Mouse (Mus musculus) liver, adult 2 months (tissue): ENCODE measurements around the gene Cmip. TPM values are rescaled to one million over a fixed set of nuclear protein-coding genes. Genes with fewer than 3 reads are reported as not detected.

ENCODE experiments used
- DNase-seq: peaks from one replicate; pipeline ENCODE4 v3.0.0-alpha.2; 2011; ENCODE audit warnings: low read depth, low spot score; ENCODE audit errors: extremely low read depth
- H3K27ac ChIP-seq: fragments of 200-500 bp; replicated peaks from 2 replicates; pipeline ENCODE4 v1.5.1; 2012; ENCODE audit warnings: low read depth, mild to moderate bottlenecking, control low read depth, inconsistent platforms, low read length; ENCODE audit not compliant: insufficient read depth
- H3K27me3 ChIP-seq: fragments of 200-500 bp; 2 replicates; pipeline ENCODE4 v1.6.1; 2012; ENCODE audit warnings: mild to moderate bottlenecking, moderate library complexity, low read length, inconsistent platforms; ENCODE audit not compliant: control insufficient read depth, insufficient read depth
- H3K36me3 ChIP-seq: fragments of 200-500 bp; 2 replicates; pipeline ENCODE4 v1.6.1; 2012; ENCODE audit warnings: low read length, inconsistent platforms; ENCODE audit not compliant: control insufficient read depth, insufficient read depth
- H3K4me1 ChIP-seq: fragments of 200-500 bp; 2 replicates; pipeline ENCODE4 v1.6.1; 2011; ENCODE audit warnings: low read length; ENCODE audit not compliant: control insufficient read depth, insufficient read depth
- H3K4me3 ChIP-seq: fragments of 200-500 bp; 2 replicates; pipeline ENCODE4 v1.5.1; 2011; ENCODE audit warnings: low read depth, mild to moderate bottlenecking, control low read depth, low read length, moderate library complexity; ENCODE audit not compliant: insufficient read depth
- H3K79me2 ChIP-seq: fragments of 200-500 bp; 2 replicates; pipeline ENCODE4 v1.6.1; 2012; ENCODE audit warnings: inconsistent platforms, mild to moderate bottlenecking, low read length, moderate library complexity; ENCODE audit not compliant: control insufficient read depth, insufficient read depth
- H3K9ac ChIP-seq: fragments of 200-500 bp; 2 replicates; pipeline ENCODE4 v1.6.1; 2012; ENCODE audit warnings: low read depth, mild to moderate bottlenecking, control low read depth, inconsistent platforms, low read length
- CTCF ChIP-seq: fragments of 200-500 bp; IDR thresholded peaks from 2 replicates; pipeline ENCODE4 v1.5.1; 2011; ENCODE audit warnings: low read depth, low read length, control low read depth
- POLR2A ChIP-seq: fragments of 200-500 bp; IDR thresholded peaks from 2 replicates; pipeline ENCODE4 v1.6.1; 2011; ENCODE audit warnings: low read length, control low read depth; ENCODE audit not compliant: insufficient read depth; ENCODE audit errors: extremely low read depth
- WGBS: fragments of 180-500 bp; shearing (Covaris S2); methylation state at CpG from one replicate; pipeline ENCODE4 v1.1.7; 2018; 5-methylcytosine and 5-hydroxymethylcytosine counted together
- polyA plus RNA-seq: library from polyadenylated mRNA; depleted of rRNA; stranded (reverse); fragments of >200 nt; gene quantifications from 2 replicates; pipeline ENCODE4 v1.2.3, GENCODE M21; 2012
- total RNA-seq: library from RNA; depleted of rRNA; stranded (reverse); fragments of >200 nt; gene quantifications from 2 replicates; pipeline ENCODE4 v1.2.3, GENCODE M21; 2014

Gene Cmip
- total and polyA plus RNA-seq, 2 experiments: 8.8 to 21.0 TPM

GRCm38 (mm10) chr8:117481830-117482229 is 225.0 kb downstream of the Cmip start:
- DNase-seq: no peak
- Histone ChIP-seq H3K36me3 (no peaks in the 10 kb centered on the region), H3K27ac (no peak overlapping the region), H3K4me1 (no peaks in the 10 kb centered on the region), H3K27me3 (no peaks in the 10 kb centered on the region), H3K79me2 (no peaks in the 10 kb centered on the region), H3K4me3 (no peak overlapping the region), H3K9ac (no peak overlapping the region)
- 74% methylated on average over 5 of the region's 5 CpGs for WGBS
- no peak for TF ChIP-seq POLR2A
- TF ChIP-seq CTCF: no peak

GRCm38 (mm10) chr8:117484731-117485130 is 227.9 kb downstream of the Cmip start:
- Histone ChIP-seq H3K9ac (no peak overlapping the region), H3K36me3 (no peaks in the 10 kb centered on the region), H3K27ac (no peak overlapping the region), H3K4me1 (no peaks in the 10 kb centered on the region), H3K4me3 (no peak overlapping the region), H3K79me2 (no peaks in the 10 kb centered on the region), H3K27me3 (no peaks in the 10 kb centered on the region)
- TF ChIP-seq POLR2A (no peak), CTCF (no peak)
- DNase-seq: no peak
- WGBS: 82% methylated on average over 8 of the region's 8 CpGs

GRCm38 (mm10) chr8:117485316-117485715 is 228.5 kb downstream of the Cmip start:
- no peaks in the 10 kb centered on the region for H3K4me1 ChIP-seq
- no peak overlapping the region for H3K27ac ChIP-seq
- H3K79me2 ChIP-seq: no peaks in the 10 kb centered on the region
- WGBS: 79% methylated on average over 1 of the region's 1 CpGs
- H3K36me3 ChIP-seq: no peaks in the 10 kb centered on the region
- H3K27me3 ChIP-seq: no peaks in the 10 kb centered on the region
- no peak overlapping the region for H3K4me3 ChIP-seq
- no peak for DNase-seq
- TF ChIP-seq POLR2A (no peak), CTCF (no peak)
- H3K9ac ChIP-seq: no peak overlapping the region

- no peaks in the 10 kb centered on the region for H3K36me3 ChIP-seq
- no peak overlapping the region for H3K27ac ChIP-seq
- no peaks in the 10 kb centered on the region for H3K4me1 ChIP-seq
- no peak for DNase-seq
- TF ChIP-seq POLR2A: no peak
- TF ChIP-seq CTCF: no peak
- H3K79me2 ChIP-seq: no peaks in the 10 kb centered on the region
- no peak overlapping the region for H3K4me3 ChIP-seq
- H3K9ac ChIP-seq: no peak overlapping the region
- 75% methylated on average over 10 of the region's 10 CpGs for WGBS
- no peaks in the 10 kb centered on the region for H3K27me3 ChIP-seq
Measured at GRCm38 (mm10) chr8:117488246-117489005, 231.6 kb downstream of the Cmip start.

- no peak overlapping the region for H3K27ac ChIP-seq
- no peaks in the 10 kb centered on the region for H3K4me1 ChIP-seq
- TF ChIP-seq CTCF (no peak), POLR2A (no peak)
- WGBS: 40% methylated on average over 9 of the region's 9 CpGs
- no peak for DNase-seq
- H3K27me3 ChIP-seq: 0 out of 2 replicates have a peak, but pooled peaks cover 7% of the 10 kb centered on the region
- H3K4me3 ChIP-seq: no peak overlapping the region
- no peaks in the 10 kb centered on the region for H3K36me3 ChIP-seq
- no peak overlapping the region for H3K9ac ChIP-seq
- H3K79me2 ChIP-seq: no peaks in the 10 kb centered on the region
Measured at GRCm38 (mm10) chr8:117493543-117493942, 236.7 kb downstream of the Cmip start.

- WGBS: 90% methylated on average over 2 of the region's 2 CpGs
- Histone ChIP-seq H3K4me1 (0 out of 2 replicates have a peak, but pooled peaks cover 2% of the 10 kb centered on the region), H3K27me3 (0 out of 2 replicates have a peak, but pooled peaks cover 7% of the 10 kb centered on the region), H3K4me3 (no peak overlapping the region), H3K79me2 (no peaks in the 10 kb centered on the region), H3K9ac (no peak overlapping the region), H3K27ac (no peak overlapping the region), H3K36me3 (no peaks in the 10 kb centered on the region)
- no peak for TF ChIP-seq POLR2A
- no peak for TF ChIP-seq CTCF
- DNase-seq: no peak
Measured at GRCm38 (mm10) chr8:117494874-117495273, 238.0 kb downstream of the Cmip start.
